Mouse (Mus musculus): ENCODE data around the gene Pole3. TPM values are rescaled to one million over a fixed set of nuclear protein-coding genes. Genes with fewer than 3 reads are reported as not detected.

The Pole3 gene
- total RNA-seq, 4 experiments from 2014 or later: 55.6 to 59.0 (median 58.2) TPM

DNA sequence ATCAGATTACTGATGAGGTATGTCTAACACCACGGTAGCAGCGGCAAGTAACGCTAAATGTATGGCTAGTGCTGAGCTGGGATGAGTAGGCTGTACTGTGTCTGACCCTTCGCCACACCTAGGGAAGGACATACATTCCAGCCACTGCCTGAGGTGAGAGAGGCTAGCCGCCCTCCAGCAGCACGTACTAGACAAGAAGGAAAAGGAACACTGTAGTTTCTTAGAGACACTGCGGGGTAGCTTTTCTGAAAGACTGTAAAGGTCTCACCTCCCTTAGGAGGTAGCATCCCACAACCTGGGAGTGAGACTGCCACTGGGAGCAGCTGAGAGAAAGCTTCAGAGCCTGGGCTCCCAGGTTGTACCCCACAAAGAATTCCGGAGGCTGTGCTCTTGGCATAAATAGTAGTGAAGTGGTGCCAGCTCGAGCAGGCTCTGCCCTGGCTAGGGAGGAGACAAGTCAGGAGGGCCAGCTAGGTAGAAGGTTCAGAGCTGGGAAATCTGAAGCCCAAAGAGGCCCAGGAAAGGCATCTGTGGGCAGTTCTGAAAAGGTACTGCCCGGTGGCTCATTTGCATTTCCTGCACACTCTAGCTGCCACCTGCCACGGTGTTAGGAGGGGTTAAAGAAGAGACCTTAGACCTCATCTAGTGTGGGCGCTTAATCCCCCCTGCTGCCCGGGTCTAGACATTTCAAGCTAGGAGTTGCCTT lies 6.3 kb downstream of the Pole3 start:
- no peak for DNase-seq

DNA sequence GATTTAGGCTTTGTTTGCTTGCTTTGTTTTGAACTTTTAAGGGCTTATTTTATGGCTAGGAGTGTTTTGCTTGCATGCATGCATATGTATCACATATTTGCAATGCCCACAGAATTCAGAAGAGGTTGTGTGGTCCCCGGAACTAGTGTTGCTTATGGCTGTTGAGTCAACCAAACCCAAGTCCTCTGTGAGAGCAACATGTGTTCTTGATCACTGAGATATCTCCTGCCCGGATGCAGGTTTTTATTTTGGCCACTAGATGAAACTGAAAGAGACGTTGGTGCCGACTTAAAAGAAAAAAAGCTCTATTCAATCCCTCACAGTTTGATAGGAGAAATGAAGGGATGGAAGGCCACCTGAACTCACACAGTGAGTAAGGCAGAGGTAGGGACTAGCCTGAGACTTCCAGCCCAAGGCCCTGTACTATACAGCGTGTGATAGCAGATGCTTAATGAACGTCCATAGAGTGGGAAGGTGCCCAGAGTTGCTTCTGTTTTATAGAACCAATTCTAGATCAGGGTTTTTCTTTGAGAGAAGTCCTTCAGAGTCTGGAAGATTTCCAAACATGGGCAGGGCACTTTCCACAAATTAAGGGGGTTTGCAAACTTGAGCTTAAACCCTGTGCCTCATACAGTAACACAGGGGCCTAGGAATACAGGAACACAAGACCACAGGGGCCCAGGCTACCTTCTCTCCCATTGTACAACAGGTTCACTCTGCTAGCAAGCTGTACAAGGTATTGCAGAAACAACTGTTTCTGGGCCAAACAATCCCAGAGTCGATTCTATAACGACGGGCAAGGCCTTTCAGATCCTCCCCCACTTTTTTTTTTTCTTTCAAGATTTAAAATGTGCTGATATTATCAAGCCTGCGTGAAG lies 7.1 kb downstream of the Pole3 start:
- no peak for DNase-seq

DNA sequence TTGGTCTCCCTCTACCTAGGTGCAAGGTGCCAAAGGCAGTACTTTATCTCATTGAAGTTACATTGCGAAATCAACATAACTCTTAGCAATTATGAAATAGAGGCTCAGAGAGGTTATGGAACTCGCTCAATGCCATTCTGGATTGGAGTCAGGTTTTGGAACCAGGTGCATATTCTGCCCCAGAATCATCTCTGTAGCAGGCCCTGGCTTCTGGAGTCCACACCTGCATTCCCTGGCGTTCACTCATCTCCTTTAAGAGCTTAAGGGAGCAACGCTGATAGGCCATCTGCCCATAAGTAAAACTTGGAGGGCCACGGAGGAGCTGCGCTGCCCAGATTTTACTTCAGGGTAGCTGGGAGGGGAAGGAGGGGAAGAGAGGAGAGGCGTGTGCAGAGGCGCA lies 7.8 kb downstream of the Pole3 start:
- no peak for DNase-seq

DNA sequence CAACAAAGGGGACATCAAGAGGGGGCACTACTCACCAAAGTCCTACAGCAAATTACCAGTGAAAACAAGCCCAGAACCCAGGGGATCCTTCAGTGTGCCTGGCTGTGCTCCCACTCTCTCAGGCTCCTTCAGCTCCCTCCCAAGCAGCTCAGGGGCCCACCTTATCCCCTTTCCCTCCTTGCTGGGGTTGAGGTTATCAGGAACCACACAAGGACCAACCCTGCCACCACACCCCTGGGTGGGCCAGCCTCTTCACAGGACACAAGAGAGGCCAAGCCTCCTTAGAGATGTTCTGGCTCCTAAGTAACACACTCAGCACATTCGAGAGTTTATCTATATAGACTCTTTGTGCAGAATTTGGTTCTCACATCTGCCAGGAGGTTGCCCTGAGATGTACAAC lies 8.3 kb downstream of the Pole3 start:
- no peak for DNase-seq

DNA sequence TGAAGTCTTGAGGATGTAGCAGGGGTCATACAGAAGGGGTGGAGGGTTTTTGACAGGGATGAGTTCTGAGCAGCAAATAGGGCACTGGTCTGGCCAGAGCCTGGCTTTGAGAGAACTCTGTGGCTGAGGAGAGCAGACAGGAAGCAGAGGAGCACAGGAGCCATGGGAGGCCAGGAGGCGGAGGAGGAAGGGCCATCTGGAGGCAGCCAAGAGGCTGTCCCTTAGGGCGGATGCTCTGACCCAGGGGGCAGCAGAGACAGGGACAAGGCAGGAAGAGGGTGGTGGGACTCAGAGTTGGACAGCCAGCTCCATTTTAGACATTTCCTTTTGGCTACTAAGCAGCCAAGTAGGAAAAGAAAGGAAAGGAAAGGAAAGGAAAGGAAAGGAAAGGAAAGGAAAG lies 8.8 kb downstream of the Pole3 start:
- no peak for DNase-seq

DNA sequence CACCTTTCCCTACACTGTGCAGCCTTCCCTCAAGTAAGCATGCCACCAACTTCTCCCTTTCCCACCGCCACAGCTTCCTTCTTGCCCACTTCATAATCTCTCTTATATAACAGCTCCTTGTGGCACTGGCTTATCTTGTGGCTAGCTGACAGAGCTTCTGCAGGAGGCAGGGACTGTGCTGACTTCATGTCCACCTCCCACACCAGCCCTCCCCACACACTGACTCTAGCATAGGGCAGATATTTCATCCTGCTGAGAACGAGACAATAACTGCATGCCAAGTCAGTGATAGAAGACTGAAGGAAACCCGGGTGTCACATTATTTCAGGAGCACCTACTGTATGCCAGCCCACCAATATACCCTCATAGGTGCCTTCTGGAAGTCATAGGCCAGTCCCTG lies 9.4 kb downstream of the Pole3 start:
- no peak for DNase-seq

DNA sequence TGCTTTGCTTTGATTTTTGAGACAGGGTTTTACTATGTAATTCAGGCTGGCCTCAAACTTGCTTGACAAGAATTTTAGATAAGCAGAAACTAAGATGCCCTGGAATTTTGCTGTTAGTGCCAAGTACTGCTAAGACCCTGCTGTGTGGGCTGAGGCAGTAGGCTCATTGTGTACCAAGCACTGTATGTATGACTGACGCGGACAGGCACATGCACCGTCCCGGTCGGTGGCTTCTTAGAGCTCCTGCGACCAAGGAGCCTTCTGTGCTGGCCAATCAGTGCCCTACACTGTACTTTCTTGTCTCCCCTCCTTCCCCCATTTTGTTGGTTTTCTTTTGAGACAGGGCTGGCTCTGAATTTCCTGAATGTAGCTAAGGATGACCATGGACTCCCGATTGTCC lies 9.9 kb downstream of the Pole3 start:
- DNase-seq: no peak

DNA sequence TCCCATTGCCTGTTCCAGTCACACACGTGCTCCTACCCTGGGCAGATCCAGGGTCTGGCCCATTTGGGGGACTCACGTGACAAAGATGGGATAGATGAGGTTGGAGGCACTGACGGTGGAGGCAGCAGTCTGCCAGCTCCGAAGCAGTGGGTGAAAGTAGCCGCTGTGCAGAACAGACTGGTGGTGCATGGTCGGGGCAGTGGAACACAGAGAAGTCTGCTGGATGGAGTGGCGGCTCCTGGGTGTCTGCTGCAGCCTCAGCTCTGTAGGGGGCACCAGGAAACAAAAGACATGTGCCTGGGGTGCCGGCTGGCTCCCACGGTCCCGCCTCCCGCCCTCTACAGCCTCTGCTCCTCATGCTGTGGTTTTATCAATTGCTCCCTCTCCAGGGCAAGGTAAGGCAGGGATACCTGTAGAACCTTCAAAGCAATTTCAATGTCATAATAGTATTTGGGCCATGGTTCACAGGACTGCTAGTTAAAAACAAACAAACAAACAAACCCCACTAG lies 10.8 kb downstream of the Pole3 start:
- DNase-seq: no peak

DNA sequence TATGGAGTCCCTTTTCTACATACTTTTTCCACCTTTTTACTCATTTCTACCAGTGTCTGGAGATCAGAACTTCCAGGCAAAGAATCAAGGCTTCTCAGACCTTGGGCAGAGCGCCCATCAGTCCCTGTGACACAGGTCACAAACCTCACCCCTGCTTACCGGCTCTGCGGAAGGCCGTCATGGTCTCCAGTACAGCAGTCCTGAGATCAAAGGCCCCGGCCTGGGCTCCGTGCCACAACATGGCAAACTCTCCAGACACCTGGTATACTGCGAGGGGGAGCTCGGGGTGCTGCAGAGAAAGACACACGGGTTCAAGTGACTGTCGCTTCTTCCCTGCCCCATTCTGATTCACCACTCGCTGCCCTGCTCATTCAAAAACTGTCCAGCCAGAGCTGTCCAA lies 14.9 kb downstream of the Pole3 start:
- peak; percentile 95 for DNase-seq

DNA sequence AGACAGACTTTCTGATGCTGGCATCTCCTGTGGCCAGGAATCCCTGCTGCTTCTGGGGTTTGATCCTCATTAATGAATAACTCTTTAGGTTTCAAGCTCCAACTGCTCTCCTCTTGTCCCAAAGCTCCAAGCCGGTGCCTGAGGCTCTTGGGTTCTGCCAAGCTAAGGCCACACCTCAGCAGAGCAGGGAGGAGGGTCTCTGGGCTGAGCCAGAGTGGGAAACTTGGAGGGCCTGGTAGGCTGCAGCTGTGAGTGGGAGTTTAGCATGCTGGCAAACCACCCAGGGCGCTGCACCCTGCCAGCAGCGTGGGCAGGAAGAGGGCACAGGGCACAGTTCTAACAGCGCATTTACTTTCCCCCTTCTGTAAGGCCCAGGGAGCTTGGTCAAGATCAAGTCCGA lies 16.0 kb downstream of the Pole3 start:
- no peak for DNase-seq

DNA sequence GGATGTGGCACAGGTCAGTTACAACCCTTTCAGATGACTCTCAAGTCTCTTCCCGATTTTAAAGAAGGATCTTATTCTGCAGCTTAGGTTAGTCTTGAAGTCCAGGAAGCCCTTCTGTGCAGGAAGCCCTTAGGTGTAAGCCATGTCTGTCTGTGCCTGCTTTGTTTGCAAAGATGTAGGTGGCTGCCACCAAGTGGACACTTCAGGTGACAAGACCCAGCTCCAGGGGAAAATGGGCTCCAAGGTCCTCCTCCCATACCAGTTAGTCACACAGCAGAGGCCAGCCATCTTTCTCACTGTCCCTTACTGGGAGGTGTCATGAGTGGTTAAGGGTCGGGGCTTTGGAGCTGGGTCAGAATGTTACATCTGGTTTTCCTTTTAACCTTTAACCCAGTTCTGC lies 18.1 kb downstream of the Pole3 start:
- no peak for DNase-seq

DNA sequence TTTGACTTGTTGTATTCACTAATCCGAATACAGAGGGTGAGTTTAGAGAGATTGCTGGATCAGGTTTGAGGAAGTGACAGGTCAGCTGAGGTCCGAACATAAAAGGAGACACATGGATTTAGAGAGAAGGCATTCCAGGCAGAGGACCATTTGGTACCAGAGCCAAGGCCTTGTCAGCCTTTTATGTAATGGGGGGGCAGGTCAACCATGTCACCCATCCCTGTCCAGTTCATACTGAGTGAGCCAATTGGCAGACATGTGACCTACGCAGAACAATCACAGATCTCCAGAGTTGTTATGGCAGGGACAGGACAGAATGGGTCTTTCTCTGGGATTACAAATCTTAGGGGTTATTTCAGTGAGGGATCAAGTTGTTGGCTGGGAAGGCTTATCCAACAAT lies 18.9 kb downstream of the Pole3 start:
- DNase-seq: no peak

DNA sequence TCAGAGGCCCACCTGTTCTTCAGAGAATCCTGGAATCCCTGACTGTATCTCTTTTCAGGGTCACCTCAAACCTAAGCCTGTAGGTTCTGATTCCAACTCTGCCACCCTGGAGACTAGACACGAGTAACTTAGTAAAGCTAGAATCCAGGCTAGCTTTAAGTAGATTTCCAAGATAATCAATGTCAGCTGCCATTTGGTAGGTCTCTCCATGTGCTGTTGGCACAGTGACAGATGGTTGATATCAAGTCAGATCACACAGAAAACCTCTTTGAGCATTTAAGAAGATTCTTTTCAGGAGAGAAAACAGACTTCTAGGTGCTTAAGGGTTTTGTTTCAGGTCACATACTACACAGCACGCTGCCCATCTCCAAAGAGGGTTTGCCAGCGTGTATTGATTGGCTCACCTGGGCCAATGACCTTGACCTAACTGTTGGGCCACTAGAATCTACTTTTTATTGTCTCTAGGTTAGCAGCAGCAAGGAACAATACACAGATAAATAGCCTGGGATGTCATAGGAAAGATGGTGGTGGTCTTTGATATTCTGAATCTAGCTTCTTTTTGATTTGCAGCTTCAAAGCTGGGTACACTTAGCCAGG lies 21.4 kb downstream of the Pole3 start, which contains the start of gene Hdhd3:
Hdhd3 (minus strand) TSS at position 94 of the 597 bp plus-strand sequence.
- no peak for DNase-seq

DNA sequence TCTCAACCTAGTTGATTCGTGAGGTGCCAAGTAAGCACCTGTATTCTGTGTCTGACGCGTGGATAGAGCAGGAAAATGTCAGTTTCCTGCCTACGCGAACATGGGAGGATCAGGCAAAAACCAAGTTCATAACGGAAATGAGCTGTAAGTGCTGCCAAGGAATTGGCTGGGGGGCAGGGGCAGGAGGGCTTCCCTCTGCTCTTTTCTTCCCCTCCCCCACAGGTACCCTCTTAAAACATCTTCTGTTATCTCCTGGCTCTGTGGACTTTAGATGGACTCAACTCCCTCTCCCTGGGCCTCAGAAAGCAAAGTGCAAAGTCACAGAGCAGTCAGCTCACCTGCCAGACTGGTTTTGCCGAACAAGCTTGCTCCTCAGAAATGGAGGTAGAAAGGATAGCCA lies 21.9 kb downstream of the Pole3 start:
- DNase-seq: no peak

DNA sequence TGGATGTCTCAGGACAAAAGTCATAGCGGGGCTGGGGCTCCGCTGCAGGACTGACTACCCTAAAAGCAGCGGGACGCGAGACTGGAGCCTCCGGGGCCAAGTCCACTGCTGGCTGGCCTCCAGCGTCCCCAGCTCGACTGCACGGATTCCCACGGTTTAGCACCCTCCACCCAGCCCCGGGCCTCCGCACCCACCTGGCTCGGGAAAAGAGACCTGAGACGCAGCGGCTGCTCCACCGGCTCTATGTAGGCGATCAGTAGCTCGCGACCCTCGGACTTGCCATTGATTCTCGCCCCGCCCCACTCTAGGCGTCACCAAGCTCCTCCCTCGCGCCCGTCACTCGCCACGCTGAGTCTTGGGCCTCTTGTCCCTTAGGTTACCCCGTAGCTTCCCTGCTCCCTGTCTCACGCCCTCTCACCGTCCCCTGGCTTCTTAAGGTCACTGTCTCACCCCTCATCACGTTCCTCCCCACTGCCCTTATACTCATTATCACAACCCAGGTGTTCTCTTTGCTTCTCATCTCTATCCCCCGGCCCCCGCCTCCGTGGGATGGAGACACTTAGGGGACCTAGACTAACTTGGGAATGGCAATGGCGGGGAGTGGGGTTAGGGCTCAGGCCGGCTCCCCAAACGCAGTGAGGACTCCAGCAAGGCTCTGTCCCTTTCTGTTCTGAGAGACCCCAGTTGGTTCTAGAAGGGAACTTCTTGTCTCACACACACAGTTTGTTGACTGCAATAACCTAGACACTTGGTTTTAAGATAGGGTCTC lies 22.7 kb downstream of the Pole3 start:
- DNase-seq: peak; percentile 91

DNA sequence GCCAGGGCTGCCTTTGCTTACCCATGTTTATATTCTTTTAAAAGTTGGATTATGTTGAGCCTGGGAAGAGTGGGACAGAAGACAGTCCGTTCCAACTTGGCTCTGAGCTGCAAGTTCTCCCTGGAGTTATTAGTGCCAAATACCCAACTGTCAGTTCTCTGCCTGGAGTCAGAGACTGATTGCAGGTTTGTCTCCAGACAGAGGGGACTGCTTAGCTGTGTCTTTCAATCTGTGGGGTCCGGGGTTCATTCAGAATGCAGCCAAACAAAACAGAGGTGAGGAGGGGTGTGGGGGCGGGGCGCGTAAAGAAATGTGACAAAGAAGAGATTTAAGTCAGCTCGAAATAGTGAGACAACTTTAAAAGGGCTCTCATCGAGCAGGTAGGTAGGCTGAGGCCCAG lies 23.3 kb downstream of the Pole3 start:
- no peak for DNase-seq

DNA sequence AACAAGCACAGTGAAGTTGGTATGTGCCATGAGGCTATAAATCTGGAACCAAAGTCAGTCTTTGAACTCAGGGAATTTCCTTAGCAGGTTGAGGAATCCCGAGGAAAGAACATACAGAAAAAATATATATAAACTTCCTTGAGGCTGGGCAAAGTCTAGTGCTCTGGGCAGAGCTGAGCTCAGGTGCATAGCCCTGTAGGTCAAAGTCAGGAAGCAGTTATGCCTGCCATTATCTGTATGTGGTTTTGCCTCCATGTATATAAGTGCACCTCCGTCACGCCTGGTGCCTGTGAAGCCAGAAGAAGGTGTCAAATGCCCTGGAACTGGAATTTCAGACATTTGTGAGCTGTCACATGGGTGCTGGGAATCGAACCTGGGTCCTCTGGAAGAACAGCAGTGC lies 24.1 kb downstream of the Pole3 start:
- no peak for DNase-seq

DNA sequence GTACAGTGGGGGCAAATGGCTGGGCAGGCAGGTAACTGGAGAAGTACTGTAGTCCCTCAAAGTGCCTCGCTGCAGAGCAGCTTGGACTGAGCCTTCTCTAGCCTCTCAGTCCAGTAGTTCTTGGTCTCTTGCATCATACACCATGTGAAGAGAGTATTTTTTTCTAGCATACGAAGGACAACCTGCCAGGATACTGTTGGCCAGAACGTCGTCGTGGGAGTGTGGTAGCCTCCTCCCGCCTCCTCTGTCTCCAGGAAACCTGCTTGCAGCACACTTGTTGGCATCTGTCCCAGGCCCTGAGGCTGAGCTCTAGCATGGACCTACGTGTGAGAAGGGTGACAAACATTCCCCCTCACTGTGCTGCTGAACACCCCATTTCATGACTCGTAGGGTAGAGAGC lies 28.1 kb downstream of the Pole3 start:
- peak; percentile 74 for DNase-seq

DNA sequence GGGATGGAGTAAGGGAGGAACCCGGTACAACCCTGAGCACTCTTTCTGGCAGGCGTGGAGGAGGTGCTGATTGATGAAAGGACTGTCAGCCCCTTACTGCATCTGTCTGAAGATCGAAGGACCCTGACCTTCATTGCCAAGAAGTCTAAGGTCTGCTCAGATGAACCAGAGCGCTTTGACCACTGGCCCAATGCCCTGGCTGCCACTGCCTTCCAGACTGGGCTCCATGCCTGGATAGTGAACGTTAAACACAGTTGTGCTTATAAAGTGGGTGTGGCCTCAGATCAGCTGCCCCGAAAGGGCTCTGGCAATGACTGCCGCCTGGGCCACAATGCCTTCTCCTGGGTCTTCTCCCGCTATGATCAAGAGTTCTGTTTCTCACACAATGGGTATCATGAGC lies 28.9 kb downstream of the Pole3 start:
- no peak for DNase-seq

DNA sequence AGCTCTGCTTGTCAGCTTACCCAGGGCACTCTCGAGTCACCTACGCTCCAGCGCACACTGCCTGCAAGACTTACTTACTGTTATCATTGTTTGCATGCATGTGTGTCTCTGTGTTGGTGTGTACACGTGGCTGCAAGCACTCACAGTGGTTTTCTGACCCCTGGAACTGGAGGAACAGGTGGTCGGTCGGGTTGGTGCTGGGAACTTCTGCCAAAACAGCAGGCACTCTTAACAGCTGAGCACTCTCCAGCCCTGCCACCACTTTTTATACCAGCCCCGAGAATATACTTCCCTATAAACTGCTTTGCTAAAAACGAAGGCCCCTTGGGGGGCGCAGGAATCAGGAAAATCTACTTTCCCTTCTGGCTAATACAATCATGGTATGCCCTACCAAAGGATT lies 30.6 kb downstream of the Pole3 start:
- no peak for DNase-seq

DNA sequence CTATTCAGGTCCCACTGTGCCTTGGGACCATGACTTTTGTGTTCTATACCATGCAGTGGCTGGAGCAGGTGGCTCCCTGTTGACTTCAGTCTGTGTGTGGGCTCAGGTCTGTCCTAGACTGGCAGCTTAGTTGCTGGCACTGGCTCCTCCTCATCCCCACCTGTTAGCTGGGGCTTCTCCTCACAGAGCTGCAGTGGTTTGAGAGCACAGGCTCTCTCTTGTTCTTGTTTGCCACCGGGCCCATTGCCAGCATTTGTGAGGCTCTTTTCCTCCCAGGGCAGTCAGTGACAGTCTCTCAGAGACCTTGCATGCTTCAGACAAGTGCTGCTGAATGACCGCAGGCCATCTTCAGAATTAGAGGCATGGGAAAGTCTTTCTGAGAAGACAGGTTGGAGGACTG lies 32.2 kb downstream of the Pole3 start:
- no peak for DNase-seq

DNA sequence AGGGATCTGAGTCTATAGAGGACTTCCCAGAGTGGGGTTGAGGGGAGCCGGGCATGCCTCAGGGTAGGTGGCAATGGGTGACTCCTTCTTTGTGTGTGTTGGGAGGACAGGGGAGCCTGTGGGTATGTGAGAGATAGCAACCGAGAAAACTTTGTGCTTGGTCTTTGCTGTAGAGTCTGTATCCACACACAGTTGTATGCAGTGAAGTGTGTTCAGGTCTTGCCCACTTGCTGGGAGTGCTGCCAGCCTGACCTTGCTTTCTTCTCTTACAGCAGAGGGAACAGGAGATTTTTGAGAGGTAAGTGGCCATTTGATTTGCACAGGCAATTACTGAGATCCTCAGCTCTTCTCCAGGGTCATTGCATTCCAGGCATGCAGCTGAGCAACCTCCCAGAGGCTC lies 37.0 kb downstream of the Pole3 start:
- no peak for DNase-seq

DNA sequence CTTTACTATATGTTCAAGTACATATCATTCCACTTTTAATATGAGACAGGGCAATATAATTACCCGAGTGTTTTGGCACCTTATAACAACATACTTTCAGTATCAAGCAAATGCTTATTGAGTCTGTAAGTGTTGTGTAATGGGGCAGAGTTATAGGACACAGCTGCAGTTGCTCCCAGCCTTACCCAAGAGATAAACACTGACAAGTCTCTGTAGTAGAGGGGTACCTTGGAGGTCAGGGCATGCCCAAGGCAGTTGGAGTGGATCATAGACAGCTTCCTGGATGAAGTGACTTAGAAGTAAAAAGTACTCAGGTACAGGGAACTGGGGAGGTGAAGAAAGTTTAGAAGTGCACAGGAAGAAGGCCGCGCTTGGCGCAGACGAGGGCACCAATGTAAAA lies 37.7 kb downstream of the Pole3 start:
- no peak for DNase-seq
